Mouse (Mus musculus): Measurements from ENCODE around the gene Sh2d2a. TPM values are rescaled to one million over a fixed set of nuclear protein-coding genes. Genes with fewer than 3 reads are reported as not detected.
"Not testable (repeated sequence)": the region's sequence is repeated elsewhere in the genome, so short reads cannot be mapped to it uniquely, and the experiment has no call there.

The Sh2d2a gene
- total RNA-seq, 2 experiments from 2014 or later: 0.14 to 2.2 TPM

DNA sequence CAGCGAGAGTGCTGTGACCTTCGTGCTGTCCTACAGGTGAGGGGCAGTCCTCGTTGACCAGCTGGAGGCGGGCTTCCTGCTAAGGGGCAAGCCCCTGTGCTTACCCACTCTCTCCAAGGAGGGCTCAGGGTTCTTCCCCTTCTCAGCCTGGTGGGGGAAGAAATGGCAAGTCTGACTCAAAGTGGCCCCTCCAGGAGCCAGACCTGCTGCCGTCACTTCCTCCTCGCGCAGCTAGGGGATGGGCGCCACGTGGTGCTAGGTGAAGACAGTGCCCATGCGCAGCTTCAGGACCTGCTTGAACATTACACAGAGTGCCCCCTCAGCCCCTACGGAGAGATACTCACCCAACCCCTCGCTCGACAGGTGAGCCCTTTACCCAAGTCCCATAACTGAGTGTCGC is 2.6 kb downstream of the Sh2d2a start:
- intact Hi-C loops (cut with DNase I): no loop called here
- no peak for DNase-seq

DNA sequence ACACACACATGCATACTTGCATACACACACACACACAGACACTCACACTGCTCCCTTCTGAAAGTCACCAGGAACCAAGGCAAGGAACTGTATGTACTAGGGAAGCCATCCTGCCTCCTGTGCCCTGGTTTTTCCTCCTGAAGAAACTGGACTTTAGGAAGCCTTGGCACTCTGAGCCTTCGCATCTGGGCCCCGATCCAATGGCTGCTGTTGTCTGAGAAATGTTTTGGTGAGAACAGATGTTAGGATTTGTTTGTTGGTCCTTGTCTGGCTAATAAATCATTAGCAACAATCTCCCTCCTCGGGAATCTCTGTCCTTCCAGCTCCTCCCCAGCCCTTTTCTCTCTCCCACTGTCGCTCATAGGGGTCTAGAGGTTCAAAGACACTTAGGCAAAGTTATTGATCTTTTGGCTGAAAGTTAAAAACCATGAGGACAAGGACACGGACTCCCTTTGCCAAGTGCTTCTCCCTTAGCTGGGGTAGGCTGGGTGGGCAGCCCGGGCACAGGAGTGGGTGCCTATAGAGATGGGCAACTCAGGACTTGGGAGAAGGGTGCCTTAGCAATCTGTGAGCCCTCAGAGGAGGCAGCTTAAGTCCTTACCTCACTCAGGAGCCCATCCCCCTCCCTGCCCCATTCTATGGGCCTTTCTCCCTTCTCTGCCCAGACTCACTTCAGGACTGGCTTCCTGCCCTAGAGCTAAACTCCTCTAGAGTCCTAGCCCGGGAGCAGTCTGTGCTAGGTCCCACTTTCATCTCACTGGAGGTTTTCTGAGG is 8.4 kb downstream of the Sh2d2a start:
- peak; percentile 38 to 42 for DNase-seq
- intact Hi-C loops (cut with DNase I): loop anchor here (5.0 kb wide), 1 partner anchor 83 kb away; no protein-coding TSS in a partner anchor

DNA sequence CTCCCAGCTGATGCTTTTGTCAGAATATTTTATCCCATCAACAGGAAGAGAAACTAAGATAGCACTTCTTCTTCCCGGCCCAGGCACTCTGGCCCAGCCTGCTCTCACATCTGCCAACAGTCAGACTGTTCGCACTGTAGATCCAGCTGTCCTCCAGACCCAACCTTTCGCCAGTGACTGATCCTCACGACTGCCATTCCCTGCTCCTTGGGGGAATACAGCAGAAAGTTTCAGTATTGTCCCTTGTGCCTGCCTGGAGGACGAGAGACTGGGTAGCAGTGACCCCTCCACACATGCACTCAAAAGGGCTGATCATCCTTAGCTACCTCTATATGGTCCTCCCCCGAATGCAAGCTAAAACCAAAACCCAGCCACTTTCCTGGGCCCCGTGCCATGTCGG is 9.4 kb downstream of the Sh2d2a start:
- peak; percentile 45 to 47 for DNase-seq
- intact Hi-C loops (cut with DNase I): loop anchor here (5.0 kb wide), 1 partner anchor 84 kb away; no protein-coding TSS in a partner anchor

DNA sequence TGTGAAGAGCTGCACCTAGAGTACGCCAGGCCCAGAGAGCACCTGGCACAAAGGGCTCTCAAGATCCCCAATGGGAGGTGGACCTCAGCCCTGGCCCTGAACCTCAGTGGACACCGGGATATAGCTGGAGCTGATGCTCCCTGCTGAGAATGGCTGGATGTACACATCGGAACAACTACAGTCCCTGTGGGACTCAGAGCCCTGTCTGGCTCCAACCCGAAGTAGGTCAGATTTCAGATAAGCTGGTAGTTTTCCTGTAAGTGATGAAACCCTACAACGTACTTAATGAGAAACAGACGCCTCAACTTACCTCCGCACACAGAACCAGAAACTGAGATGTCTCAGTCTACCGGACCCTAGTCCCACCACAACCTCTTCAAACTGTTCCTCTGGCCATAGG is 11.1 kb downstream of the Sh2d2a start:
- intact Hi-C loops (cut with DNase I): loop anchor here (5.0 kb wide), 1 partner anchor 85 kb away; no protein-coding TSS in a partner anchor
- DNase-seq: no peak

DNA sequence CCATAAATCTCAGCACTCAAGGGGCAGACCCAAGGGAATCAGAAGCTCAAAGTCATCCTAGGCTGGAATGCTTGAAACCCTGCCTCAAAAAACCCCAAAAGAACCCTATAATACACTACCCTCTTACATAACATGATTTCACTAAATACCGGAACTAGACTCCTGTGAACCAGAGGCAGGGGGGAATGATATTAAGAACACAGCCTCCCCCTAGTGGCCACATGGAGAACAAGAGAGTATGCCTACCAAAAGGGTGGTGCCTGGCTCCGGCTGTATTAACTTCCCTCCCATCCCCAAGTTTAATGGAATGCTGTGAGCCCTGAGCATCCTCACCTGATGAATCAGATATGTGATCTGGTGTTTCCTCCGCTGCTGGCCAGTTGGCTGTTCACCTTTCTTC is 13.3 kb downstream of the Sh2d2a start:
- intact Hi-C loops (cut with DNase I): loop anchor here (2.0 to 5.0 kb wide), 2 partner anchors 65 to 88 kb away; partner anchors contain the start of gene Ntrk1
- peak; percentile 66 to 77 for DNase-seq

DNA sequence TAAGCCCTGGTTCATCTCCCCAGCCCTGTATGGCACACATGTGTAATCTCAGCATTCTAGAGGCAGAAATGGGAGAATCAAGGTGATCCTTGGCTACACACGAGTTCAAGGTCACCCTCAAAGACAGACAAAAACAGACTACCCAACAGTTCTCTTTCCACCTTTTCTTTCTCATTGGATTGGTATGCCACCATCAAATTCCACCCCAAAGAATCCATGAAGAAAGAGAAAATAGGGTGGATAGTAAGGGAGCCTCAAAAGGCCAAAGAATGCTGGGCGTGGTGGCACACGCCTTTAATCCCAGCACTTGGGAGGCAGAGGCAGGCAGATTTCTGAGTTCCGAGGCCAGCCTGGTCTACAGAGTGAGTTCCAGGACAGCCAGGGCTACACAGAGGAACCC is 17.6 kb downstream of the Sh2d2a start:
- intact Hi-C loops (cut with DNase I); DNase-seq: not testable (repeated sequence)

DNA sequence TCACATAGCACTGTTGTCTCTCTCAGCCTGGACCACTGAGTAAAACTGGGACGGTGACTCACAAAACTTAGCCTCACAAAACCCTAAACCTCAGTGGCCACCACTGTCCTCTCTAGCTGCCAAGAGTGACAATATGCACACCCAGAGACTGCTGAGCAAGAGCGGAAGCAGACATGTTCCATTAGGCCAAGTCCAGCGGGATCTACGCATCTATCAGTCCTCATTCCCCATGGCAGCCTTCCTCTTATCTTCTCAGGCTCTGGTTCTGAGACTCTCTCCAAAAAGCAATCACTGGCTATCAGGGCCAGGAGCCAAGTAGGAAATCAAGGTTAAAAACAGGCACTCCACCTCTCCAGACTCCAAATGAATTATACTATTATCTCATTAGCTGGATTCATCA is 31.2 kb downstream of the Sh2d2a start:
- intact Hi-C loops (cut with DNase I): no loop called here
- DNase-seq: no peak

DNA sequence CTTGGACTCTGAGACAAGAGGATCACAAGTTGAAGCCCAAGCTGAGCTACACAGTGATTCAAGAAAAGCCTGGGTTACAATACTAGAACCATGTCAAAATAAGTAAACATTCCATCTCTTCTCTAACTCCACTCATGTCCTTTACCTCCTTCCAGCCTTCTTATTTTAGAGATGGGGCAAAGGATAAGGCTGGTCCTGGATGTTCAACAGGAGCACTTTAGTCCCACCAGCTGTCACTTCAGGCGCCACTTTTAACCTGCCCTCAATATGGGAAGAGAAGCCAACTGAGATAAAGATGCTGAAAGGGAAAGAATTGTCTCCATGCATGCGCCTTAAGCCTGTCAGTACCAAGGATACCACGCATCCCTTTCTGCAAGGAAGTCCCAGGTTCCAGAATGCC is 37.7 kb downstream of the Sh2d2a start:
- intact Hi-C loops (cut with DNase I): no loop called here
- no peak for DNase-seq

DNA sequence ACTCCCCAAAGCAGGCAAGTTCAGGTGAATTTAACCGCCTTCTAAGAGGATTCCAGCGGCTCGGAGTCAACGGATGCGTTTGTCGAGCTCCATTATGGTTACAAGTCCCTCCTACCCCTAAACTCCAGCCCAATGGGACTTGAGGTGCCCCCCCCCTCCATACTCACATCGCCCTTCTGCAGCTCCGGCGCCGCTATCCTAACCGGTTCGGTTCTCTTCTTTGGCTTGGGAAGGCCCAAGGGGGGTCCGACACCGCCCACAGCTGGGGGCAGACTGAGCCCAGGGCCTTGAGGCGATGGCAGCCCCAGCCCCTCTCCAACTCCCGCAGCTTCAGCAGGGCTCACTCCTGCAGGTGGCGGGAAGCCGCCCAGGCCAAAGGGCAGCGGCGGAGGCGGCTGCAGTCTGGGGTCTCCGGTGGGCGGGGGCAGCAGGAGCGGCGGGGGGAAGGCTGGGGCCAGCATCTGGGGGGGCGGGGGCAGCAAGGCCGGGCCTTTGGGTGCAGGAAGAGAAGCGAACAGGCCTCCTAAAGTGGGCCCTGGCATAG is 38.2 kb downstream of the Sh2d2a start:
- DNase-seq: peak; percentile 40 to 49
- intact Hi-C loops (cut with DNase I): loop anchor here (5.0 kb wide), 1 partner anchor 43 kb away; no protein-coding TSS in a partner anchor

DNA sequence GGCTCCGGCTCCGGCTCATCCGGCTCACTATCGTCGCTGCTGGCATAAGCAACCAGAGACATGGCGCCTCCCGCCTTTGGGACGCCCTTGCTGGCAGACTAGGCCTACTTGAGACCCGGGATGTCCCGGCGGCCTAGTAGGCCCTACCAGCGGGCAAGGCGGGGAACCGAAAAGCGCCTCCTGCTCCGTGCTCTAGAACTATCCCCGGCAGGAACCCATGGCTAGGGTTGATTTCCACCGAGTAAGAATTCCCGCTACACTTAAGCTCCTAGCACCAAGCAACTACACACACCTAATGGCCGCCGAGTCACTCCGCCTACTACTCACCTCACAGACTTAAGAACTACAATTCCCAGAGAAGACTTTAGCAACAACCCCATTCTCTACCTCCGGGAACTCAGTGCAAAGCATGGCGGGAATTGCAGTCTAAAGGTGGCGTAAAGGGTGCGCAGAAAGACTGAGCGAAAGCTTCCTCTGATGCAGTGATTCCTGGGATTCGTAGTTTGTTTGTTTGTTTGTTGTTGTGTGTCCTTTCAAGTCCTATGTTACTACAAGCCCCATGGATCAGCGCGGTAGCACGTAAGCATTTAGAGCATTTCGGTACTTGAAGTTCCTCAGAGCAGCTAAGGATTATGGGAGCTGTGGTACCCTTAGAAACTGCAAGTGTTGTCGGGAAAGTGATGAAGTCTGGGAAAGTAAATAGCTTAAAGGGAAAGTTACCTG is 38.9 kb downstream of the Sh2d2a start, which contains the start of gene Prcc:
Gene Prcc (minus strand): TSS at position 328 of the 723 bp plus-strand sequence.
- intact Hi-C loops (cut with DNase I): loop anchor here (1.0 to 5.0 kb wide), 2 partner anchors 21 to 42 kb away; partner anchors contain the start of gene Hdgf
- peak; percentile 85 for DNase-seq

DNA sequence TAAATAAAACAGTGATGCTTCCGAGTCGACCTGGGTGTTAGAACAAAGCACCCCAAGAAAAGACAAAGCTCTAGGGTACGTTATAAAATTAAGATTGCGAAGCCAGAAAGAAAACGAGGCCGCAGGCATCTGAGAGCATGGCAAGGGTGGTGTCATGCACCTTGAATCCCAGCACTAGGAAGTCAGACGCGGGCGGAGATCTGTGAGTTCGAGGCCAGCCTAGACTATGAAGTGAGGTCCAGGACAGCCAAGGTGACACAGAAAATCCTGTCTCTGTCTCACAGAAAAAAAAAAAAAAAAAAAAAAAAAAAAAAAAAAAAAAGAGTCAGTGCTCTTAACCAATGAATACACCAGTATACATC is 39.4 kb downstream of the Sh2d2a start:
- intact Hi-C loops (cut with DNase I): loop anchor here (1.0 to 5.0 kb wide), 2 partner anchors 20 to 41 kb away; partner anchors contain the start of gene Hdgf
- DNase-seq: peak; percentile 31 to 37

DNA sequence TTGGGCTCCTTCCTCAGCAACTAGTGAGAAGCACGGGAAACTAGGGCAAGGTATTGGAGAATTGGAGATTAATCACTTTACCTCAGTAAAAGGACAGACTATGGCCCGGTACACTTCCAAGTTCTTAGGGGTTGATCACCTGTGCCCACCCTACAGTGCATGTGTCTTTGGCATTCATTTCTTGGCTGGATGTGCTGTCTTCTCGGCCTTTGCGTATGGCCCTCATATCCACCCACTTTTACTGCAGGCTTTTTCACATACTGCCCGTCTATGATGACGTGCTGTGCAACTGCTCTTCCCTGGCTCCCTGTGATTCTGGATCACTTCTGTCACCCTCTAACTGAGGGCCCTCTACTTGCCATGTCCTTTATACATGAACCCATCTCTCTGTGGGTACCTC is 39.9 kb downstream of the Sh2d2a start:
- intact Hi-C loops (cut with DNase I): loop anchor here (1.0 to 5.0 kb wide), 2 partner anchors 20 to 41 kb away; partner anchors contain the start of gene Hdgf

DNA sequence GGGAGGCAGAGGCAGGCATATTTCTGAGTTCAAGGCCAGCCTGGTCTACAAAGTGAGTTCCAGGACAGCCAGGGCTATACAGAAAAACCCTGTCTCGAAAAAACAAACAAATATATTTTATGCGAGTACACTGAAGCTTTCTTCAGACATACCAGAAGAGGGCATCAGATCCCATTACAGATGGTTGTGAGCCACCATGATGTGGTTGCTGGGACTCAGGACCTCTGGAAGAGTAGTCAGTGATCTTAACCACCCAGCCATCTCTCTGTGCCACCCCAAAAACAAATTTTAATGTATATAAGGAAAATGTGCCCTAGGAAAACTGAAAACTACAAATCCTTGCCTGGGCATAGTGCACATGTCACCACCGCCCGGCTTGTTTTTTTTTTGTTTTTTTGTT is 40.8 kb downstream of the Sh2d2a start:
- intact Hi-C loops (cut with DNase I): loop anchor here (5.0 kb wide), 1 partner anchor 40 kb away; no protein-coding TSS in a partner anchor
- not testable (repeated sequence) for DNase-seq

More for the DNA sequence above, 39.9 kb downstream of the Sh2d2a start:
- DNase-seq: no peak

DNA sequence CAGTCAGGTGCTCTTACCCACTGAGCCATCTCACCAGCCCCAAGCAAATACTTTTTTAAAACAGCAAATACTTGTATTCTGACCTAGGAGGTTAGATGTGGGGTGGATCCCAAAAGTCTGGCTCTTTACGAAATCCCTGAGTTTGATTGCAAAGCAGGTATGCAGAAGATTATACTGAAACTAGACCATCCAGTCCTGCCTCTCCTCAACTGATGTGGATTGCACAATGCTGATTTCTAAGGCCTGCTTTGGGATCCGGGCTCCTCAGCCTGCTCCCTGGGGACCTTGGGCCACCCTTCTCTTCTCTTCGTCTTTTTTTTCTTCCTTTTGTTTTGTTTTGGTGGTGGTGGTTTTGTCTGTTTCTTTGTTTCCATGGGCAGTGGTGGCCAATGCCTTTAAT is 44.9 kb downstream of the Sh2d2a start:
- no peak for DNase-seq
- intact Hi-C loops (cut with DNase I): no loop called here

DNA sequence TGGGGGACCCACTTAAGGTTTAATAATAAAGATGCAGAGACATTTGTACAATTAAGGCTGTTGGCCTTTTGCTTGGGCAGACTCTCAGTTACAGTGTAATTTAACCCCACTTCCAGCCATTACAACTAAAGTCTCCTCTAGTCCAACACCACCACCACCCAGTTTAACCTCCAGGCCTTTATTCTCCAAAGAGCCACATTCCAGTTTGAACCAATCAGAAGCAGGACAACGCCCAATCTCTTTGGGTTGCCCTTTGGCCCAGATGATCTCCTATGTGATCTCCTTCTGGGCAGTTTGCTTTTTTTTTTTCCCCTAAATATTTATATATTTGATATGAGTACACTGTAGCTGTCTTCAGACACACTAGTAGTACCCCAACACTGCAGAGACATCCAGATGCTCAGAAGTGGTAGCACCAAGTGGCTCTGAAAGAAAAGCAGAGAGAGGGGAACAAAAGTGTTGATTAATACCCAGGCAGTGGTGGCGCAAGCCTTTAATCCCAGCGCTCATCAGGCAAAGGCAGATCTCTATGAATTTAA is 46.9 kb downstream of the Sh2d2a start:
- no peak for DNase-seq
- intact Hi-C loops (cut with DNase I): no loop called here

DNA sequence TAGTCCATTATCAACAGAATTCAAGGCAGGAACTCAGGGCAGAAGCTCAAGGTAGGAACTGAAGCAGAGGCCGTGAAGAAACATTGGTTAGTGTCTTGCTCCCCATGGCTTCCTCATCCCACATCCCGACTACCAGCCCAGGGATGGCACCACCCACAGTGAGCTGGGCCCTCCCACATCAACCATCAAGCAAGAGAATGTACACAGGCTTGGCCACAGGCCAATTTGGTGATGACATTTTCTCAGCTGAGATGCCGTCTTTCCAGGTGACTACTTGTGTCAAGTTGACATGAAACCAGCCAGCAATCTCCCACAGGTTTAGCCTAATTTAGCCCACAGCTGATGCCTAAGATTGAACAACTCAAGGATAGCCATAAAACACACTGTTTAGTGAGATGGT is 52.7 kb downstream of the Sh2d2a start:
- DNase-seq: no peak
- intact Hi-C loops (cut with DNase I): no loop called here

DNA sequence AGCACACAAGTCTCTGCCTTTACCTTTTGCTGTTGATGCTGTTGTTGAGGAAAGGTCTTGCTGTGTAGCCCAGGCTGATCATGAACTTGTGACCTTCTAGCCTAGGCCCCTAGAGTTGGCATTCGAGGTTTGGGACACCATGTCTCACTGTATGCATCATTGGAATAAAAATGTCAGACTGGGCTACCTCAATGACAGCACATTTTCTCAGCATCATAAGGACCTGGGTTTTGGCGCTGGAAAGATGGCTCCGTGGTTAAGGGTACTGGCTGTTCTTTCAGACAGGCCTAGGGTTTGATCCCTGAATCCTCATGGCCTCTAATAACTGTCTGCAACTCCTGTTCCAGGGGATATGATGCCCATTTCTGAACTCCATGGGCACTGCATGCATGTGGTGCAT is 53.2 kb downstream of the Sh2d2a start:
- intact Hi-C loops (cut with DNase I): no loop called here
- no peak for DNase-seq

DNA sequence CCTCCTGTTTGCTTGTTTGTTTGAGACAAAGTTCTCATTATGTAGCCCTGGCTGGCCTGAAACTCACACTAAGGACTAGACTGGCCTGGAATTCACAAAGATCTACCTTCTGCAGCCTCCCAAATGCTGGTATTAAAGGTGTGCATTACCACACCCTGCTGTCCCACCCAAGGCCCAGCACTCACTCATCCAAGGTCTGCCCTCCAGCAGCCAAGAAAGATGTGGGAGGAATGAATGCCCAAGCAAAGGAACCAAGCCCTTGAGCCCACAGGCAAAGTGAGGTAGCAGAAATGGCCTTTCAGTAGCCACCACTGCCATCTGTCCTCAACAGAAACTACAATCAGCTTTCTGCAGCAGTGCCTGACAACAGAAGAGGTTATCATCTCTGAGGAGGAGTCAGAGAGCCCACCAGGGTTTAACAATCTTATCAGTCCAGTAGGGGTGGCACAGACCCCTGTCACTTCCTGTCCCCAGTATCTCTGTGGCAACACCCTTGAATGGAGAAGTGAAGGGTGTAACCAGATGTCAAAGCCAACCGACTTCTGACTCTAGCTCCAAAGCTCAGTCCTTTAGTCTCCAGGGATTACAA is 54.6 kb downstream of the Sh2d2a start:
- intact Hi-C loops (cut with DNase I): no loop called here
- no peak for DNase-seq

DNA sequence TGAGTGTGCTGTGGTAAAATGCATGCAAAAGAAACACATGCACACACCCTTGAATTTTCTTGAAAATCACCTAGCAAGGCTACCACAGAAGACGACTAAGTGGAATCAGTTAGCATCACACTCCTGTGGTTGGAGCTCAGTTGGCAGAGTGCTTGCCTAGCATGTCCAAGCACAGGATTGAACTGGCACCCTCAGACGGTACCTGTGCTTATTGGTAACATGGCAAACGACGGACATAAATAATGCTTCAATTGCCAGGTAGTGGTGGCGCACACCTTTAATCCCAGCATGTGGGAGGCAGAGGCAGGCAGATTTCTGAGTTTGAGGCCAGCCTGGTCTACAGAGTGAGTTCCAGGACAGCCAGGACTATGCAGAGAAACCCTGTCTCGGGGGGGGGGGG is 55.4 kb downstream of the Sh2d2a start:
- intact Hi-C loops (cut with DNase I); DNase-seq: not testable (repeated sequence)

DNA sequence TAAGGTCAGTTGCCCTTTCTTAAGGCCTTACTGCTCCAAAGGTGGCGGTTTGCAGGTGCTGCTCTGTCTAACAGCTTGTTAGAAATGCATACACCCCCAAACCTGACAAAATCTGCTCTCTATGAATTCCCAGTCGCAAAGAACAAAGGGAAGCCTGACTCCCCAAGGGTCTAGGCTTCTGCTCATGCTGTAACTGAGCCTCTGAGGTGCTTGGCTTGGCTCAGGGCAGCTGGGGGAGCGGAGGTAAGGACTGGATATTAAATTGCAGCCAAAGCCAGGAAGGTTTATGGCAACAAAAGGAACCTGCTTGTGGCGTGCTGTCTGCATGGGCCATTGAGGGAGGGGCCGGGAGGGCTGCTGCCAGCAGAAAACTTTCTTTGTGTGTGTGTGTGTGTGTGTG is 57.3 kb downstream of the Sh2d2a start:
- no peak for DNase-seq
- intact Hi-C loops (cut with DNase I): no loop called here
